Mouse (Mus musculus): Measurements from ENCODE around the gene Zfp13. TPM values are rescaled to one million over a fixed set of nuclear protein-coding genes. Genes with fewer than 3 reads are reported as not detected.
"Not testable (repeated sequence)": the region's sequence is repeated elsewhere in the genome, so short reads cannot be mapped to it uniquely, and the experiment has no call there.

Gene Zfp13
- total RNA-seq, 2 experiments from 2014 or later = not detected

GRCm38 (mm10) chr17:23595139-23595538 lies 4.1 kb downstream of the Zfp13 start:
- not testable (repeated sequence) for ATAC-seq (replicated peaks; ENCODE audit: low FRiP score, low TSS enrichment, poor library complexity, severe bottlenecking)

- peak; percentile 64 for ATAC-seq (replicated peaks; ENCODE audit: low FRiP score, low TSS enrichment, poor library complexity, severe bottlenecking)
Observed at GRCm38 (mm10) chr17:23592926-23593300, 6.4 kb downstream of the Zfp13 start.

- ATAC-seq (replicated peaks; ENCODE audit: low FRiP score, low TSS enrichment, poor library complexity, severe bottlenecking) = peak; percentile 100
Observed at GRCm38 (mm10) chr17:23592208-23592925, 6.9 kb downstream of the Zfp13 start.

GRCm38 (mm10) chr17:23587253-23587652 lies 12.0 kb downstream of the Zfp13 start:
- no peak for ATAC-seq (replicated peaks; ENCODE audit: low FRiP score, low TSS enrichment, poor library complexity, severe bottlenecking)

- peak; percentile 59 for ATAC-seq (replicated peaks; ENCODE audit: low FRiP score, low TSS enrichment, poor library complexity, severe bottlenecking)
Observed at GRCm38 (mm10) chr17:23585721-23586491, 13.4 kb downstream of the Zfp13 start.

GRCm38 (mm10) chr17:23584786-23585185 lies 14.5 kb downstream of the Zfp13 start:
- ATAC-seq (replicated peaks; ENCODE audit: low FRiP score, low TSS enrichment, poor library complexity, severe bottlenecking) = no peak

- 0 out of 2 replicates have a peak, but pooled peaks have one; percentile 10 for ATAC-seq (replicated peaks; ENCODE audit: low FRiP score, low TSS enrichment, poor library complexity, severe bottlenecking)
Observed at GRCm38 (mm10) chr17:23575951-23576552, 23.2 kb downstream of the Zfp13 start.

- no peak for ATAC-seq (replicated peaks; ENCODE audit: low FRiP score, low TSS enrichment, poor library complexity, severe bottlenecking)
Observed at GRCm38 (mm10) chr17:23574130-23574529, 25.2 kb downstream of the Zfp13 start.

- no peak for ATAC-seq (replicated peaks; ENCODE audit: low FRiP score, low TSS enrichment, poor library complexity, severe bottlenecking)
Observed at GRCm38 (mm10) chr17:23572059-23572458, 27.2 kb downstream of the Zfp13 start.

- no peak for ATAC-seq (replicated peaks; ENCODE audit: low FRiP score, low TSS enrichment, poor library complexity, severe bottlenecking)
Observed at GRCm38 (mm10) chr17:23571084-23571483, 28.2 kb downstream of the Zfp13 start.

- peak; percentile 79 for ATAC-seq (replicated peaks; ENCODE audit: low FRiP score, low TSS enrichment, poor library complexity, severe bottlenecking)
Observed at GRCm38 (mm10) chr17:23570017-23570416, 29.3 kb downstream of the Zfp13 start.

- no peak for ATAC-seq (replicated peaks; ENCODE audit: low FRiP score, low TSS enrichment, poor library complexity, severe bottlenecking)
Observed at GRCm38 (mm10) chr17:23568370-23568769, 30.9 kb downstream of the Zfp13 start.

- ATAC-seq (replicated peaks; ENCODE audit: low FRiP score, low TSS enrichment, poor library complexity, severe bottlenecking) = 0 out of 2 replicates have a peak, but pooled peaks have one; percentile 48
Observed at GRCm38 (mm10) chr17:23566787-23567186, 32.5 kb downstream of the Zfp13 start.

- ATAC-seq (replicated peaks; ENCODE audit: low FRiP score, low TSS enrichment, poor library complexity, severe bottlenecking) = peak; percentile 64
Observed at GRCm38 (mm10) chr17:23564368-23564715, 34.9 kb downstream of the Zfp13 start.

GRCm38 (mm10) chr17:23563595-23564367 lies 35.5 kb downstream of the Zfp13 start, which contains the start of gene Zfp213:
Zfp213 (minus strand) TSS chr17:23564238.
- peak; percentile 87 for ATAC-seq (replicated peaks; ENCODE audit: low FRiP score, low TSS enrichment, poor library complexity, severe bottlenecking)

- 0 out of 2 replicates have a peak, but pooled peaks have one; percentile 48 for ATAC-seq (replicated peaks; ENCODE audit: low FRiP score, low TSS enrichment, poor library complexity, severe bottlenecking)
Observed at GRCm38 (mm10) chr17:23559767-23560166, 39.5 kb downstream of the Zfp13 start.

- no peak for ATAC-seq (replicated peaks; ENCODE audit: low FRiP score, low TSS enrichment, poor library complexity, severe bottlenecking)
Observed at GRCm38 (mm10) chr17:23555243-23555916, 43.9 kb downstream of the Zfp13 start.

GRCm38 (mm10) chr17:23554321-23554720 lies 45.0 kb downstream of the Zfp13 start:
- no peak for ATAC-seq (replicated peaks; ENCODE audit: low FRiP score, low TSS enrichment, poor library complexity, severe bottlenecking)

- ATAC-seq (replicated peaks; ENCODE audit: low FRiP score, low TSS enrichment, poor library complexity, severe bottlenecking) = no peak
Observed at GRCm38 (mm10) chr17:23553634-23554120, 45.6 kb downstream of the Zfp13 start.

All from megakaryocyte-erythroid progenitor cell, adult 5-6 weeks (primary cell).